Mouse (Mus musculus) forebrain, postnatal 0 days (tissue): Measurements from ENCODE around the gene Apol10a. TPM values are rescaled to one million over a fixed set of nuclear protein-coding genes. Genes with fewer than 3 reads are reported as not detected.
"Not testable (repeated sequence)": the region's sequence is repeated elsewhere in the genome, so short reads cannot be mapped to it uniquely, and the experiment has no call there.

Experiments used
- ATAC-seq: fragments of 200-750 bp; cut with Nextera tagmentation; 2 replicates; pipeline ENCODE4 v1.8.0; 2017; ENCODE audit warnings: mild to moderate bottlenecking, moderate library complexity
- DNase-seq: peaks from one replicate; pipeline ENCODE4 v3.0.0-alpha.2; 2015
- H3K27ac ChIP-seq: fragments of 300-500 bp; sonication (generic); 2 replicates; pipeline ENCODE4 v1.5.1; 2014; ENCODE audit warnings: low read depth, mild to moderate bottlenecking, antibody characterized with exemption, low read length, moderate library complexity, mixed read lengths
- H3K27me3 ChIP-seq: fragments of 300-500 bp; sonication (generic); 2 replicates; pipeline ENCODE4 v1.6.1; 2014; ENCODE audit warnings: mild to moderate bottlenecking, low read length, mixed read lengths; ENCODE audit not compliant: insufficient read depth
- H3K36me3 ChIP-seq: fragments of 300-500 bp; sonication (generic); 2 replicates; pipeline ENCODE4 v1.6.1; 2014; ENCODE audit warnings: mild to moderate bottlenecking, moderate library complexity; ENCODE audit not compliant: insufficient read depth
- H3K4me1 ChIP-seq: fragments of 300-500 bp; sonication (generic); 2 replicates; pipeline ENCODE4 v1.6.1; 2014; ENCODE audit warnings: antibody characterized with exemption; ENCODE audit not compliant: insufficient read depth
- H3K4me2 ChIP-seq: fragments of 300-500 bp; sonication (generic); 2 replicates; pipeline ENCODE4 v1.6.1; 2014; ENCODE audit warnings: low read depth, mild to moderate bottlenecking, moderate library complexity
- H3K4me3 ChIP-seq: fragments of 300-500 bp; sonication (generic); 2 replicates; pipeline ENCODE4 v1.5.1; 2014; ENCODE audit warnings: low read depth, low read length, mixed read lengths
- H3K9ac ChIP-seq: fragments of 300-500 bp; sonication (generic); 2 replicates; pipeline ENCODE4 v1.6.1; 2014; ENCODE audit warnings: mild to moderate bottlenecking
- H3K9me3 ChIP-seq: fragments of 300-500 bp; sonication (generic); 2 replicates; pipeline ENCODE4 v1.6.1; 2016; ENCODE audit warnings: low read length
- CTCF ChIP-seq: sonication (generic); IDR thresholded peaks from 2 replicates; pipeline ENCODE4 v1.5.1; 2016; ENCODE audit warnings: antibody characterized with exemption, control low read depth, low read depth
- WGBS: fragments of 180-500 bp; shearing (Covaris S2); extraction: QIAGEN DNeasy Blood & Tissue Kit; methylation state at CpG from one replicate; pipeline ENCODE4 v1.1.7; 2014; 5-methylcytosine and 5-hydroxymethylcytosine counted together
- polyA plus RNA-seq: library from polyadenylated mRNA; unstranded; fragments of >200 nt; fragmentation: Nextera tagmentation; extraction: Ambion mirVana; gene quantifications from 2 replicates; pipeline ENCODE4 v1.2.1, GENCODE M21; 2015
- total RNA-seq: library from RNA; depleted of rRNA; stranded (reverse); fragments of >200 nt; gene quantifications from 2 replicates; pipeline ENCODE4 v1.2.3, GENCODE M21; 2014

Gene Apol10a
- total and polyA plus RNA-seq, 2 experiments from 2014 or later: not detected

GRCm38 (mm10) chr15:77482140-77482794 lies 5.4 kb downstream of the Apol10a start:
- no peak for TF ChIP-seq CTCF
- Histone ChIP-seq H3K27ac (no peak overlapping the region), H3K4me3 (no peak overlapping the region), H3K9me3 (no peaks in the 10 kb centered on the region), H3K27me3 (no peaks in the 10 kb centered on the region), H3K9ac (no peak overlapping the region), H3K4me1 (no peaks in the 10 kb centered on the region), H3K4me2 (no peak overlapping the region), H3K36me3 (no peaks in the 10 kb centered on the region)
- DNase-seq (no peak), ATAC-seq (no peak)
- 75% methylated on average over 4 of the region's 4 CpGs for WGBS

DNA sequence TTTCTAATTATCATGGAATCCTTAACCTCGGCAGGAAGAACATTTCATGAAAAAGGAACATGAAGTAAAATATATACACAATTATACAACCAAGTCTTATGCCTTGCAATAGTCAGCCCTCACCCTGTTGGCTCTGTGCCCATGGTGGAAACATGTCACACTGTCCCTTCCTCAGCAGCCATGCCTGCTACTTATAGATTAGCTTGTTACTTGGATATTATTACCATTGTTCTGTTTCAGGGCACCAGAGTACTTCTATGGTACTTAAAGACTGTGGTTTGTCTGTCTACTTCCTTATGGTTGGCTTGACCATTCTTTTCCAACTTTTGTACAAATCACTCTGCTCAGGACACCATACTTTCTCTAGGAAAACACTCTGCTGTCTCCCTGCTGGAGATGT lies 16.3 kb downstream of the Apol10a start:
- not testable (repeated sequence) for H3K27ac ChIP-seq, ATAC-seq, H3K4me3 ChIP-seq, DNase-seq, H3K4me1 ChIP-seq, H3K9ac ChIP-seq, H3K9me3 ChIP-seq, H3K4me2 ChIP-seq, H3K36me3 ChIP-seq, H3K27me3 ChIP-seq
- no CpG with 5 or more reads among the region's 1 CpGs for WGBS

GRCm38 (mm10) chr15:77494694-77495093 lies 17.8 kb downstream of the Apol10a start:
- not testable (repeated sequence) for H3K36me3 ChIP-seq, H3K4me1 ChIP-seq, ATAC-seq, H3K4me2 ChIP-seq, DNase-seq, H3K4me3 ChIP-seq, H3K27me3 ChIP-seq, H3K27ac ChIP-seq, H3K9me3 ChIP-seq, H3K9ac ChIP-seq
- whole genome bisulfite sequencing: 59% methylated on average over 1 of the region's 1 CpGs

DNA sequence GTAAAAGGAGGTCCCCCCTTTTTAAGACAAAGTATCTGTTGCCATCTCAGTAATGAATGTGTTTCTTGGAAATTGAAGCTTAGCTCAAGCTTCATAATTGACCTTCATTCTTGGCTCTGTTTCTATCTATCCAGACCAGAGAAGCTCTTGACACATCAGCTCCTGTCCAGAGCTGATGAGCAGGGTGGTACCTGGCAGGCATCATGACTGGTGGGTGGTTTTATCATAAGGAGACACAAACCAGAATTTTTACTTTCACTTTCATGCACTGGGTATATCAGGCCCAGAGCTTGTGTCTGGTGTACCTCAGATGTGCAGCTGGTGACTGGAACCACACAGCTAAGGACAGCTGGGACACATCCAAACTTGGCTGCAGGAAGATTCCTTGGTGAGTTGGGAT lies 31.1 kb downstream of the Apol10a start, which contains the start of gene Apol11a:
Gene Apol11a (plus strand): TSS at position 306 of the 400 bp plus-strand sequence.
- DNase-seq, ATAC-seq, H3K36me3 ChIP-seq, H3K9me3 ChIP-seq, H3K27ac ChIP-seq, H3K4me3 ChIP-seq, H3K9ac ChIP-seq, H3K4me1 ChIP-seq, H3K27me3 ChIP-seq, H3K4me2 ChIP-seq: not testable (repeated sequence)

GRCm38 (mm10) chr15:77520596-77520995 lies 43.7 kb downstream of the Apol10a start:
- not testable (repeated sequence) for H3K4me2 ChIP-seq, H3K27ac ChIP-seq, H3K27me3 ChIP-seq, H3K4me1 ChIP-seq, ATAC-seq, H3K9ac ChIP-seq, H3K9me3 ChIP-seq, H3K36me3 ChIP-seq, DNase-seq, H3K4me3 ChIP-seq
- WGBS: 64% methylated on average over 4 of the region's 4 CpGs

- DNase-seq: peak; percentile 48
These were observed 46.5 kb downstream of the Apol10a start for GRCm38 (mm10) chr15:77523186-77523843.

GRCm38 (mm10) chr15:77533216-77533615 lies 56.4 kb downstream of the Apol10a start, which contains the start of gene Apol7c:
Apol7c (minus strand) TSS chr15:77533316.
- H3K4me3 ChIP-seq: no peak within 1 kb of the TSS
- H3K9me3 ChIP-seq: no peaks in the 10 kb centered on the region
- H3K27ac ChIP-seq: no peak within 1 kb of the TSS
- H3K36me3 ChIP-seq: no peaks in the 10 kb centered on the region
- H3K9ac ChIP-seq: no peak within 1 kb of the TSS
- H3K4me2 ChIP-seq: no peak within 1 kb of the TSS
- no peak for TF ChIP-seq CTCF
- no peaks in the 10 kb centered on the region for H3K27me3 ChIP-seq
- ATAC-seq: no peak
- DNase-seq: no peak
- no peaks in the 10 kb centered on the region for H3K4me1 ChIP-seq

More at GRCm38 (mm10) chr15:77523186-77523843, 46.5 kb downstream of the Apol10a start:
- H3K4me3 ChIP-seq, H3K4me1 ChIP-seq, H3K27me3 ChIP-seq, H3K36me3 ChIP-seq, H3K9me3 ChIP-seq, H3K27ac ChIP-seq, H3K9ac ChIP-seq, H3K4me2 ChIP-seq: not testable (repeated sequence)
- TF ChIP-seq CTCF: peak; percentile 62
- 28% methylated on average over 6 of the region's 6 CpGs for WGBS
- ATAC-seq: peak; percentile 34; the same call in 1 of the 2 replicates

GRCm38 (mm10) chr15:77539221-77539620 lies 62.4 kb downstream of the Apol10a start:
- not testable (repeated sequence) for H3K4me2 ChIP-seq, H3K36me3 ChIP-seq, H3K4me3 ChIP-seq, ATAC-seq, H3K9me3 ChIP-seq, DNase-seq, H3K4me1 ChIP-seq, H3K9ac ChIP-seq, H3K27ac ChIP-seq, H3K27me3 ChIP-seq
- 42% methylated on average over 1 of the region's 1 CpGs for WGBS
